Mouse (Mus musculus) adrenal gland, adult 18-20 months (tissue): ENCODE results near the gene Marc1. TPM values are rescaled to one million over a fixed set of nuclear protein-coding genes. Genes with fewer than 3 reads are reported as not detected.
A peak's percentile ranks its signal among the peaks of the same experiment; 100 is the strongest.

ENCODE experiments used
- DNase-seq, 2 experiments: peaks; one replicate each; pipeline ENCODE4 v3.0.0; 2021 to 2022; ENCODE audit warnings: low spot score in 2 of 2
- total RNA-seq, 2 experiments: library from RNA; stranded (reverse); gene quantifications; 1 replicate in 1 of 2; 2 replicates in 1 of 2; pipeline ENCODE4 v1.2.3; 2021

Gene Marc1
- total RNA-seq, 2 experiments from 2014 or later, result 6.1 to 19.0 TPM

DNA sequence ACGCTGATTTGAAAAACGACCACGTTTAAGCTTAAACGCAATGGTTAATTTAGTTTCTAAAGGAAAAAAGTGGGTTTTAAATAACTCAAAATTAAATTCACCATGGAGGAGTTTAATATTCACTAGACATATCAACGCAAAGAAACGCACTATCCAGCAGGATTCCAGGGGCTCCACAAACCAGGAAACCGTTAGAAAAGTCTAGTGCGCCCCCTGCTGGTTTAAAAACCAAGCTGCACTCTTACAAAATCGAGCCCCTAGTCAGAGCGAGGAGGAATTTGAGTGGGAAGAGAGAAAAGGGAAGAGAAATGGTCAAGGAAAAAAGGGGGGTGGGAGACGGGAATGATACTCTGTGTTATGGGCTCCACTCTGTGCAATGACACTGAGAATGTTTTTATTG, 14.0 kb upstream of the Marc1 start:
- DNase-seq, result peak in 1 of 2 experiments; percentile 33

DNA sequence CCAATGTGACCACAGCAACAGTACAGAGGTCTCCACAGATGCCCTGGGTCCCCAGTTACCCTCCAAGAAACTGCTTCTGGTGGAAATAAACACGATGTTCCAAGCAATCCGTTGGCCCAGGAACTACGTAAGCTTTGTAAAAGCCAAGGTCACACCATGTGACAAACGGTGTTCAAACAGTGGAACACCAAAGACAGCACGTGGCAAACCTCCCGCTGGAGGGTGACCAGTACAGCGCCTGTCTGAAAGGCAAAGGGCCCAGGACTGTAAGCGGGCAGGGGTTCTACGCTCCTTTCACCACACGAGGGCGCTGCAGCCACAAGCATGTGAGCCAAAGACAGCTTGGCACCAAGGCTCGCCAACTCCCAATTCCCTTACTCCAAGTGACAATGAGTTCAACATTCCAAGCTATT, 13.3 kb upstream of the Marc1 start:
- peak; percentile 95 to 98 for DNase-seq

DNA sequence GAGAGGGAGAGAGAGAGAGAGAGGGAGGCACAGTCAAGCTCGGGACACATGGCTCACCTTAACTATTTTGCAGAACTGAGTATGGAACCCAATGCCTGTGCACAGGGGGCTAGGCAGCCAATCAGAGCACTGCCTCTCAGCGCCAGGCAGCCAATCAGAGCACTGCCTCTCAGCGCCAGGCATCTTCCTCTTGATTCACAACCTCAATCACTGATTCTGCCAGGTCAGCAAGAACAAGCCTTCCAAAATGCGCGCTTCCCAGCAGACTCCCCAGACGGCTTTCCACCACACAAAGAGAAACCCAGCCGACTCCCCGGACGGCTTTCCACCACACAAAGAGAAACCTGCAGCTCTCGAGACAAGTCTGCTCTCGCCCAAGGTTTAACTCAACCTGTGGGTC, 11.6 kb upstream of the Marc1 start:
- DNase-seq, result no peak

DNA sequence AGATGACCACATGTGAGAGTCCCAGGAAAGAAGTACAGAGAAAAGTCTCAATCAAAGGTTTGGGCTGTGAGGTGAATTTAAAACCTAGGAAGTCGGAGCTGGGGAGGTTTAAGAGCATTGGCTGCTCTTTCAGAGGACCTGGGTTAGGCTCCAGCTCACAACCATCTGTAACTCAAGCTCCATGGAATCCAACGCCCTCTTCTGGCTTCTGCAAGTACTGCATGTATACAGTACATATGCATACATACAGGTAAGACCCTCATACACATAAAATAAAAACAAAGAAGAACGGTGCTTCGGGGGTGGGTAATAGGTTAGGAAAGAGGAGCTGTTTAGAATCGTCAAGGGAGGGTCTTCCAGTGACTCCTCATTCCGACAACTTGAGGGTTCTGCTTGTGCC, 6.7 kb upstream of the Marc1 start:
- DNase-seq, result no peak

DNA sequence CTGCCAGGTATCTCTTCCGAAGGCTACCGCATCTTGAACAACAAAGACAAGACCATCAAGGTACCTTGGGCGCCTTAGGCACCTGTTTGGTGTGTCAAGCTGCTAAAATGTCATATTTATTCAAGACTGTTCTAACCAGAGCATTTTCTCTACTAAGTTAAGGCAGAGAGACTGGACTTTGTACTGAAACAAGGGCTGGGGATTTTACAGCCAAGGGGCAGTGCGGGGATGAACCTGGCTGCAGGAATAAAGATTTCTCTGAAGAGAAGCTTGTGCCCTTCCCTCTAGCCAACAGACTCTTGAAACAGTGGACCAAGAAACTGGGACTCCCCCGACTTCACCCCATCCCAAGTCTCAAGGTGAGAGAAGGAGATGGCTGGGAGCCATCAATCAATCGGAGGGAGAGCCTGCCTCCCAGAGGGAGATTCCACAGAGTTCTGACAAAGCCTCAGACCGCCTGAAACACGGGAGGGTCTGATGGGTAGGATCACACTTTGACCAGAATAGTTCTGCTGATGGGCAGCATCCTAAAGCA, 670 bp upstream of the Marc1 start:
- DNase-seq, result no peak

DNA sequence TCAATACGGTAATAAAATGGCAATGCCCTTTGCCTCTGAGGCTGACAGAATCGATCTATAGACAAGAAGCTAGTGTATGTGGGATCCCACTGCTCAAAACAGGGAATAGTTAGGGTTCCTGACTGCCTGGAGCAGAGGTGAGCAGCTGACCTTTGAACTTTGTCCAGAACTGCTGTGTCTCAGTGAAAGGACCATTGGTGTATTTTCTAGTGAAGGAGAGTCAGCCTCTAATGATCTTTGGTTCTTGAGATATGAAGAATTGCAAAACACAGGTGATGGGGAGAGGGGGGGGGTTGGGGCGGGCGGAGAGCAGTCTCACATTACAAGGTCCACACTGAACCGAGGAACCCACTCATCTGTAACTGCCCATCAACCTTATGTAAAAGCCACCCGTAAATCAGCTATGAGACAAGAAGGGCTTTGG, 1.5 kb downstream of the Marc1 start:
- DNase-seq, result no peak

DNA sequence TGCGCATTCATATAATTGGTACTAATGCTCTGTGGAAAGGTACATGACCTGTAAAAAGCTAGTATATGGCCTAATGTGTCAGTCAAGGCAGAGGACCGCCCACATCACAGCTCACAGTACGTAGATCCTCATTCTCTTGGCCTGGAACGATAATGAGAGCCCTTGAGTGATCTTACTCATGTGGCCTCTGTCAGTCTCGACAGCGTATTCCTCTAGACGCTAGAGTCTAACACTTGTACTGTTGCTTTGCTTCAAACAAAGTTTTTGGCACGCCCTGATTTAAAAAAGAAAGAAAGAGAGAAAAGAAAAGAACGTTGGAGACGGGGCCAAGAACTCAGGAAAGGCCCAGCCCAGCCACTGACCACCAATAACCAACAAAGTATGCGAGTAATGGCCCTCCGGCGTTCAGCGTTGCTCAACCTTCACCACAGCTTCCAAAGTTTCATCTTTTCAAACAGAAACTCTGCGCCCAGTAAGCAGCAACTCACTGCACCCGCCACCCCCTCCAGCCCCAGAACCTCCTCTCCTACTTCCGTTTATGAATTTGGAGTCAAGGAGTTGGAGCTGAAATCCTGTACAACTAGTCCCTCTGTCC, 2.6 kb downstream of the Marc1 start:
- DNase-seq, result no peak

DNA sequence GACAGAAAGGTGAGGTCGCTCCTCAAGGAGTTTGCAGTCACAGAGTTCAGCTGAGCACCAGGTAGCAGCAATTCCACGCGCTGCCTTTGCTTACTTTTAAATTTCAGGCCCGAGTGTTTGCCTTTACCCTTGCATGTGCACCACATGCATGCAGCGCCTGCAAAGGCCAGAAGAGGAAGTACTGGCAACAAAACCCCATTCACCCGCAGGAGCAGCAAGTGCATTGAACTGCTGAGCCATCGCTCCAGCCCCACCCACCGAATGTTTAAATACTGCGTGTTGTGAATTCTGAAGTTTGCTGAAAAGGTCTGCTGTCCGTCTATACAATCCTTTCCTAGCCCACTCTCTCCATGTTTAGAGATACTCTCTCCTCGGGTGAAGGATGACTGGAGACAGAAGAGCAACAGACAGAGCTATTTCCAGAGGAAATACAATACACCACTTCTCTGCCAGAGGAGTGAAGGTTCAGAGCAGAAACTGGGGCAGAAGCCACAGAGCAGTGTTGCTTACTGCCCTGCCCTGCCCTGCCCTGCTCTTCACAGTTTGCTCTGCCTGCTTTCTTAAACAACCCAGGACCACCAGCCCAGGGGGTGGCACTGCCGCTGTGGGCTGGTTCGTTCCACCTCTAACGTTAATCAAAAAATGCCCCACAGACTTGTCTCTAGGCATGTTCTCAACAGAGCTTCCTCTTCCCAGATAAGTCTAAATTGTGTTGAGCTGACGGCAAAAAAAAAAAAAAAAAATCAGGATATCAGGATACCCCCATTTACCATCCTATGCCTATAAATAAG, 3.3 kb downstream of the Marc1 start:
- DNase-seq, result no peak

DNA sequence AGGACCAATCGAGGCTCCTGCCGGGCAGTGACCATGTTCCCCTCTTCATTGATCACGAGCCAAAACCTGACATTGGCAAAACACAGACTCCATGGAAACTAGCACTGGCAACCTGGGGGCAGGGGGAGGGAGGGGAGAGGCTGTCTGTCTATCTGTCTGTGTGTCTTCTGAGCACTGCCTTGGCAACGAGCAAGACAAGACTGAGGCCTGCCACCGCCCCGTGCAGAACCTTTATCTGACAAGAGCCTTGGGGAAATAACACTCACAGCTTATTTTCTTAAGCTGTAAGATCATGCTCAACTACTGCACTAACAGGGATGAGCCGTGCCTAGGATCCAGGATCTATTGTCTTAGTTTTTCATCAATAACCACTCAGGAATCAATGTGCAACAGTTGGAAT, 4.0 kb downstream of the Marc1 start:
- DNase-seq, result no peak

DNA sequence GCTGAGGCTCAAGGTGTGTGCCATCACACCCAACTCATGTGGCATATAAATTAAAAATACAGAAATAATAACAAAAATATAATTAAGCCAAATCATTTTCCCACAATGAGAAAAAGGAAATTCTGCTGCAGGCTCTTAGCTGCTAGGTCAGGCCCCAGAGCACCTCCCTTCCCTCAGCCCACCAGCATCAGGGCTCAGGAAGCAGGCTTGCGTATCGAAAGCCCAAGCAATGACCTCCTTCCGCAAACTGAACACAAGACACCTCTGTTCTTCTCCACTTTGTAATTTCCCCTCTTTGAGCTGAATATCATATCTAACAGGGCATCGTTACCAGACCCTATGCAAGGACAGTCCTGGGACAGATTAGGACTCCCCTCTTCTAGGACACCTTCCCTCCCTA, 5.4 kb downstream of the Marc1 start:
- no peak for DNase-seq

DNA sequence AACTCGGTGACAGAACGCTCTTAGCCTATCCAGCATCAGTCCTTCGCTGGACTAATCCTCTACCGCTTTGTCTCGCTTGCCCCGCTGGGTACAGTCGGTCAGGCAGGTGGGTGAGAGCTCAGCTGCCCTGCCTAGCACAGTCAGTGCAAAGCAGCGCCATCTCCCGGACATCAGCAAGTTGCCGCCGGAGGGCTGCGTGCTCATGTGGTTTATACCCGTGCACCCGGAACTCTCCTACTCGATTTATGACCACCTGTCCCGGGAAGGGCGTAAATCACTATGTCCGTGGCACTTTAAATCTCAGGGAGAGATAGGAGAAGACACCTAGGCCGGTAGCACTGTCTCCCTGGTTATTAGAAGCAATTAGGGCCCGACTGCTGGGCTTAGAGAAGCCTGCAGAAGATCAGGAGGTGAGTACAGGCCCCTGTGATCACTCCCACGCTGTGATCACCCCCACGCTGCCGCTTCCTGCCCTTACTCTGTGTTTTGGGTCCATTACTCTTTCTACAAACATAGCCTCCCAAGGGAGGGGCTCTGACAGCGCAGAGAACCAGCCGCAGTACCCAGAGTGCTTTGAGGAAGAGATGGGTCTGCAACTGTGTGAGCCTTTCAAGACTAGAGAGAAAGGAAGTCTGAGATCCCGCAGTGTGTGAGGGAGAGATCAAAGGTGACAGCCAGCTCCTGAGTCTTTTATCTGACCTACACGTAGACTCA, 17.8 kb downstream of the Marc1 start:
- DNase-seq, result peak; percentile 29 to 40

DNA sequence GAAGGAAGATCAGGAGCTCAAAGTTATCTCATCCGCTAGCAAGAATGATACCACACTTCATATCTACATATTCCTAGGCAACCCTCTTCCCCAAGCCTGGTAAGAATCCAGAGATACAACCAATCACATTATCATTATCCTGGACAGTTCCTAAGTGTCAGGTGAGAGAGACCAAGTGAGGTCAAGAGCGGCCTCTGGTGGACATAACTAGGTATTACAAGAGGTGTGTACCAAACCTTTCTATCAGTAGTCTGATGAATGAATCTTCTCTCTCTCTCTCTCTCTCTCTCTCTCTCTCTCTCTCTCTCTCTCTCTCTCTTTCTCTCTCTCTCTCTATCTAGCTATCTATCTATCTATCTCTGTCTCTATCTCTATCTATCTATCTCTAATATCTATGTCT, 20.0 kb downstream of the Marc1 start:
- DNase-seq, result peak in 1 of 2 experiments; percentile 23

DNA sequence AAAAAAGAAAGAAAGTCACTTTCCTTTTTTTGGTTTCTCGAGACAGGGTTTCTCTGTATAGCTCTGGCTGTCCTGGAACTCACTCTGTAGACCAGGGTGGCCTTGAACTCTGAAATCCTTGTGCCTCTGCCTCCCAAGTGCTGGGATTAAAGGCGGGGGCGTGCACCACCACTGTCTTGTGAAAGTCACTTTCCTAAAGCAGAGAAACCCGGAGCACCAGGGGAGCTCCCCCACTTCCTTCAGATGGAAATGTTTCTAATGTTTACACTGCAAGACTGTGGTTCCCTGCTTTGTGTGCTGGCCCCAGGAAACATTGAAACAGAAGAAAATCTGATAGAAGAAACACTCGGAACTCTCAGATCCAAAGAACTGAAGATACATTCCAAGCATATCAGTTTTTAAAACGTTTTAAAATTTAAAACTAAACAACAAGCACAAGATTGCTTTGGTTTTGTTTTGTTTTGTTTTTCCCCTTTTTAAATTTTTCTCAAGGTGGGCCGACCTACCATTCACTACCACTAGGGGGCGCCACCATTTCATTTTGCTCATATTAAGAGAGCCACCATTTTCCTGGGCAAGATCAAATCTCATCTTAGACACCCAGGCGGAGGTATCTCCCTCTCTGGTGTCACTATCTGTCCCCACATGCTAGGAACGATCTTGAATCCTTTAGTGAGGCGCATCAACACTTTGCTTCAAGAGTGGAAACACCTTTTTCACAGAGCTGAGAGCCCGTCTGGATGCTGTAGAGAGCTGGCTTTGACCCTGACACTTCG, 24.5 kb downstream of the Marc1 start:
- DNase-seq, result no peak

DNA sequence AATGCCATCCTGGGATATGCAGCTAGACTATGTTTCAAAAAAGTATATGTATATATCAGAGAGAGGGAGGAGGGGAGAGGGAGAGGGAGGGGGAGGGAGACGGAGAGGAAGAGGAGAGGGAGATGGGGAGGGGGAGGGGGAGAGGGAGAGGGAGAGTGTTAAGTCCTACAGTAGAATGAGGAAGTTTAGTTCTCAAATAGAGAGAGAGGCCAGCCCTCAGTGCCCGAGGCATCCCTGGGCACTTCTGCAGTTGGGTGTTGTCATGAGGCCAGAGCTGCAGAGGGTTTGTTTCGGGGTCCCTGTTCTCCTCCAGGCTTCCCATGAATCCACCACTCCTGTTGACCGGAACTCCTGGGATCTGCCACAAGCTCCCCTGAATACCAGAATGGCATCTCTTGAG, 27.5 kb downstream of the Marc1 start:
- no peak for DNase-seq

DNA sequence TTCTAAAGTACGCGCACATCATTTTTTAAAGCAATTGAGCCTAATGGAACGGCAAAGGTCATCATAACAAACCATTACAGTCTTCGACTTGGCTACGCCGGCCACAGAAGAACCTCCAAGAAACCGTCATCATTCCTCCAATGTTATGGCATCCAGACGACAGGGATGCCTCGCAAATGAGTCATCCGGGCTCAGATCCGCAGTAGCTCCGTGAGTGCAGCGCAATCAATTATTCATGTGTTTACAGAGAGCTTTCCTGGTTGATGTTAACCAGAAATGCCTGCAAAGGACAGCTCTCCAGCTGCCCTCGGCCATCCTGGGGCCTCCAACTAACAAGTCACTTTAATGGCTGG, 29.0 kb downstream of the Marc1 start:
- DNase-seq, result no peak

DNA sequence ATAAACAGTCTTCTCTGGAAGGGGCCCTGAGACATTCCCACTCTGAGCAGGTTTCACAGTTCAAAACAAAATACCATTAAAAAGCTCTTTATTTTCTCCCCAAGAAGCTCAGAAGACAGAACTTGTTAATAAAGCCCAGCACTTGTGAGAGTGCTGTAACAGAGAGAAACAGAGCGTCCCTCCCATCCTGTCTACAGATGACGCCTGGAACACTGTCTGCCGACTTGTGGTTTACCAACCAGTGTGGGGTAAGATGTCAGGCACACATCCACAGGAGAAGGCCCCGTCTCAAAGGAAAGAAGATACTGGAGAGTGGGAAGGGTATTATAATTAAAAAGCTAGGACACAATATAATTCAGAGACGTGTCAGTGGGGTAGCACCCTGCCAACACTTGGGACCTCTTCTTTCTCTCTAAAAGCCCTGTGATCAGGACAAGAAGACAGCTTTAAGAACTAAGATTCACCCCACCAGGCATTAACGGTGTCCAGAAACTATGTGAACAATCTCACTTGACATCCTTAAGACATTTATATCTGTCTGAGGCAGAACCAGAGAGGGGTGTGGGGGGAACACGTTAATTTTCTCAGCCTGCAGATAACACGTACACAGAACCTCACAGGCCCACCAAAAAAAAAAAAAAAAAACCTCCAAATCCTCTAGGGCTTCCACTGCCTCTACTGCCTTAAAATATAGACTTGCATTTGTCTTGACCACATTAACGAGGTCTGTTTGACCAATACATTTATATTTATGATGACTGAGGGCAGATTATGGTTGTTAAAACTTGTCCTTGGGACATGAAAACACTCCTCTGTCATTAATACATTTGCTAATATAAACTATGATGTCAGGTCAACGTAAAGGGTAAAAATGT, 29.6 kb downstream of the Marc1 start:
- DNase-seq, result no peak

DNA sequence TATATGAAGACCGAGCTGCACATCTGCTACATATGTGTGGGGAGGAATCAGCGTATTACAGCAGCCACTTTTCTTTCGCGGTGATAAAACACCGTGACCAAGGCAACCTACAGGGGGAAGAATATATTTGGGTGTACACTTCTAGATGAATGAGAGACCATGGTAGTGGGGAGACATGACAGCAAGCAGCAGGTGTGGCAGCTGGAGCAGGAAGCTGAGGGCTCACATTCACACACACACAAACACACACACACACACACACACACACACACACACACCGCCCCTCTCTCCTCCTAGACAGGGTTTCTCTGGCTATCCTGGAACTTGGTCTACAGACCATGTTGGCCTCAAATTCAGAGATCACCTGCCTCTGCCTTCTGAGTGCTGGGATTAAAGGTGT, 33.0 kb downstream of the Marc1 start:
- DNase-seq, result no peak

DNA sequence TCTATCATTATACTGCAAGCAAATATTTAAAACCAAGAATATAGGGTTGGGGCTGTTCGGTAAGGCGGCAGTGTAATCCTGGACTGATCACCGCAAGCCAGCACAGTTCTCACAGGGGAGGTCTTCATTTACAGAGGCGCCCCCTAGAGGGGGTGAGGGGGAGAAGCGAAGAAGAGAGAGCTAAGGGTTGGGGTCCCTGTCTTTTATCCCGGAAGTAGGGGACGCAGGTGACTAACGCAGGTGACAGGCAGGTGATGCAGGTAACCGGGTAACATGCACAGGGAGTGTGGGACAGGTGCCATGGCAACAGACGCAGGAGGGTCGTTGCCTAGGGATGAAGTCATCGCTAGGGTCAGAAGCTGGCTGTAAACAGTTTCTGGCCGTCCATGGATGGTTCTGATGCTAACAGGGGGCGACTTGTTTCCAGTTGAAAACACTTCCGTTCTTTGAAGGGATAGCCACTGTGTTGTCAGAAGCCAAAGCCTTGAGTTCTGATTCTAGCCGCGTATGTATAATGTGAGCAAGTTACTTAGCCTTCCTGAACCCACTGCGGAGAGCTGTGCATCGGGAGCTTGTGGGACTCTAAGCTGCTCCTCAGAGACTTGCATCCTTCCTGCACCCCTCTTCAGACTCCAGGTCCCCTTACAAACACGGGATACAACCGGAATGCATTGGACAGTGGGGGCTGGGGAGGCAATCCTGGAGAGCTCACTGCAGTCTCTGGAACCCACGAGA, 33.9 kb downstream of the Marc1 start:
- no peak for DNase-seq

DNA sequence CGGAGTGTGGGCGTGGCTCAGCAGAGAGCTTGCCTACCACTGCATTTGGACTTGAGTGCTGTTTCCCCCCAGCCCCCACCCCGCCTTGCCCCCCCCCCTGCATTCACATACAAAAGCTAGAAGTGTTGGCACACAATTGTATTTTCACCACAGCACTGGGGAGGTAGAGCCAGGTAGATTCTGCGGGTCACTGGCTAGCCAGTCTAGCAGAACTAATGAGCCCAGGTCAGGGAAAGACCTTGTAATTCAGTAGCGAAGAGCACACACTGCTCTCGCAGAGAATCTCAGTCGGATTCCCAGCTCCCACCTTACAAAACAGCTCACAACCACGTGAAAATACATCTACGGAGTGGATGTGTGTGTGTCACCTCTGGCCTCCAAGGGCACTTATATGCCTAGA, 35.8 kb downstream of the Marc1 start:
- DNase-seq, result no peak

DNA sequence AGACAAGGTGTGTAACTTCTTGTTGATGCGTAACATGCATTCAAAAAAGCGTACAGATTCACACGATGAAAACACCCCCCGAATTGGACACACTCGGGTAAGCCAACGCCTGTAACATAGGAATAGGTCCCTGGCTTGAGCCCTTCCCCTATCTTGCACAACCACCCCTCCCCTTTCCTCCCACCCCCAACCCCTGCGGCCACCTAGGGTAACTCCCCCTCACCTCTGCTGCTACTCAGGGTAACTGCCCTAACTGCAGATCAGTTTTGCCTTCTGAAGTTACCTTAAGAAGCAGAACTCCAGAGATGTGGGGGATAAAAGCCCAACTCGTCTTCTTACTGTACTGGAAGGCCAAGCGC, 39.2 kb downstream of the Marc1 start:
- no peak for DNase-seq
